Mouse (Mus musculus) T-helper 2 cell (primary cell): Measurements from ENCODE around the gene Cdkl3.

Source experiments
- in situ Hi-C: fragments of 300-600 bp; cut with MboI, MseI; formaldehyde crosslinking; loops from one replicate; pipeline ENCODE4 v1.15.1; 2025; ENCODE audit warnings: high pct_unique_total_duplicates

Cdkl3 gene

DNA sequence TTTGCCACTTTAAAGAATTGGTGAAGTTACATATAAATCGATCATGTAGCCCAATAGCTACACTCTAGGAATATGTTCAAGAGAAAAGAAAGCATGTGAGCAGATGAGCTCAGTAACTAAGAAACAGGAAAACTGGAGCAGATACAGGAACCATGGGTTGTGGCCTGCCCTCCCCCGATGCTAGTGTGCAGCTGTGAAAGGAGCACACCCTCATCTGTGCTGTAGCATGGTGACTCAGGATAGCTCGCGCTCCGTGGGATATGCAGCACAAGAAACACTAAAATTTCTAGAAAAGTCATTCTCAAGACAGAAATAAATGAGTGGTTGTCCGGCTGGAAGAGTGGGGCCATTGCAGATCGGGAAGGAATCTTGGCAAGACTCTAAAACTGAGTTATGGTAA, 113.1 kb downstream of the Cdkl3 start:
- in situ Hi-C loops = no loop called here

DNA sequence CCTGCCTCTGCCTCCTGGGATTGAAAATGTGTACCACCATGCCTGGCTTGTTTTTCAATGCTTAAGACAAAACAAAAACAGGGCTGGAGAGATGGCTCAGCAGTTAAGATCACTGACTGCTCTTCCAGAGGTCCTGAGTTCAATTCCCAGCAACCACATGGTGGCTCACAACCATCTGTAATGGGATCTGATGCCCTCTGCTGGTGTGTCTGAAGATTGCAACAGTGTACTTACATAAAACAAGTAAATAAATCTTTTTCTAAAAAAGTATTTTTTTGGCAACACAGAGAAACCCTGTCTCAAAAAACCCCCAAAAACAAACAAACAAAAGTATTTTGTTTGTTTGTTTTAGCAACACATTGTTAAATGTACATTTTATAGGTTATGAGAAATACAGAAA, 116.4 kb downstream of the Cdkl3 start:
- in situ Hi-C loops = loop anchor here (10.0 kb wide), 1 partner anchor 296 kb away; no protein-coding TSS in a partner anchor

DNA sequence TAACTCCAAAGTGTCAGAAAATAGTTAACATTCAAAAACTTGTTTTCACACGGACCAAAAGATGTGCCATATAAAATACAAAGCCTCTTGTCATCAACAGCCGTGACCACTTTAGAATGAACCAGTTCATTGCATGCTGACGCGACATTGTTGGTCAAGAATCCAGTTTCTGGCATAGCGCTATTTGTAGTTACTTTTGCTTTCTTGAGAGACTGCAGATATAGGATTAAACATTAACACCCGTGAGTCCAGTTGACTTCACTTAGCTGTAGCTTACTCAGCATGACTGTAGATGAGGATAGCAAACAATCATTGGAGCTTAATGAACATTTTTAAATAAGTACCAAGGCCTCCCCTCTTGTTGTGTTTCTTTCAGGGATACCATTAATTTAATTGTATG, 118.0 kb downstream of the Cdkl3 start:
- in situ Hi-C loops = loop anchor here (10.0 kb wide), 1 partner anchor 297 kb away; no protein-coding TSS in a partner anchor

DNA sequence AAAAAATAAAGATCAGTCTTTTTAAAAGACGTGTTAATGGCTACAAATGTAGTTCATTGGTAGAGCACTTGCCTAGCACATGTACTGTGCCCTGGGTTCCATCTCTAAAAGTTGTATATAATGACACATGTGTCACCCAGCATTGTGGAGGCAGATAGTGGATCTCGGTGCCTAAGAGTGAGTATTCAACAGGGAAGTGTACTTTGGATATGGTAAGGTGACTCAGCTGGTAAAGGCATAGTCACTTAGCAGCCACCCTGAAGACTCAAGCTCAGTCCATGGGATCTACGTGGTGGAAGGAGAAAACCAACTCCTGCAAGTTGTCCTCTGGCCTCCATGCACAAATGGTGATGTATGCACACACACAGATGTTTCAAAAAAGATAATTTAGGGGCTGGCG, 120.4 kb downstream of the Cdkl3 start:
- in situ Hi-C loops = loop anchor here (10.0 kb wide), 1 partner anchor 300 kb away; no protein-coding TSS in a partner anchor

DNA sequence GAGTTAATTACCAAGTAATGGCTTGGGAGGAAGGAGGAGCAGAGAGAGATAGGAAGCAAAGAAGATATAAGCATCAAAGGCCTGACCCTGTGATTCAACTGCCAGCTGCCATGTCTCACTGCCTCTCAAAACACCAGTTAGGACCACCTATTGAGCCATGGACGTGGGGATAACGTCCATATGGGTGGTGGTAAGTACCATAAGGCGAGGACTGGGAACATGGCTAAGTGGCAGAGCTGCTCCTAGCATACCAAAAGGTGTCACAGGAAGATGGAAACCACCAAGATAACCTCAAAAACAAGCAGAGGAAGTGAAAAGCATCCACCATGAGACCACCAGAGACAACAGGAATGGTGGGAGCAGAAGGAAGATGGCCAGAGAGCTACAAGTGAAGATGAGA, 123.1 kb downstream of the Cdkl3 start:
- in situ Hi-C loops = loop anchor here (10.0 kb wide), 1 partner anchor 302 kb away; no protein-coding TSS in a partner anchor

DNA sequence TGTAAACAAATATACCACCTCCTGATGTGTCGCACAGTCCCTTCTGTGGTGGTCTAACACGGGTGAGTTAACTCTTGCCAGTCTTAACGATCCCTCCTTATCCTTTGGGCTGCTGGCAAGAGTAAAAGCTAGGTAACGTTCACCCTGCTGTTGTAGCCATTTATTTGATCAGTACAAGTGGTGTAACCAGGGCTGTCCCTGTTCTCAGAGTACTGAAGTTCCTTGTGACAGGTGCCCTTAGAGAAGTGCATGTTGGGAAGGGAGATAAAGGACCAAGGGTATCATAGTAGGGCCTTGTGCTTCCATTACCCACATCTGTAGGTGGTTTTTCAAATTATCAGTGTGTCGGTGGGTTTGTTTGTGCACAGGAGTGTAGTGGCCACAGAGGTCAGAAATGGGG, 123.7 kb downstream of the Cdkl3 start:
- in situ Hi-C loops = loop anchor here (10.0 kb wide), 1 partner anchor 303 kb away; no protein-coding TSS in a partner anchor

DNA sequence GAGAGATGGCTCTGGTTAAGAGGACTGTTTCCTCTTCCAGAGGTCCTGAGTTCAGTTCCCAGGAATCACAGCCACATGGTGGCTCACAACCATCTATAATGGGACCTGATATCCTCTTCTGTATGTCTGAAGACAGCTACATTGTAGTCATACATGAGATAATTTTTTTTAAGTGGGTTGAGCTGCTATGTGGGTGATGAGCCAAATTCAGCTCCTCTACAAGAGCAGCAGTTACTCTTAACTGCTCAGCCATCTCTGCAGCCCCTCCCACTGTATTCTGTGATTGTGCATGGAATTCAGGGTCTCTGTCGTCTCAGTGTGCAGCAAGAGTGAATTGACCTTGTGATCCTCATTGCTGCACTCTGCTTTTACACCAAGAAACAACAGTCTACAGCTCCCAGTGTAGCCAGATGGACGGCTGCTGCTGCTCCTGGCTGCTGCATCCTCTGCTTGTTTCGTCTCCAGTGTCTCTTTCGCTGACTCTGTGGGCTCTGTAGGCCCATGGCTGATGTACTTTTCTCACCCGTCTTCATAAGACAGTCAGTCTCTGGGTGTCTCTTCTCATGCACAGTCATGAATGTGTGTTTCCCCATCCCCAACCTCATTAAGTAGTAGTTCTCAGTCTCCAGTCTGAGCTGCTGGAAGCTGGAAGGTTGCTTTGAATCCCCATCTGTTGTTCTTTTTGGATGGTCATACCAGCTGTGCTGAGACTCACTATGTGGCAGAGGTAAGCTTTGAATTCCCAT, 124.5 kb downstream of the Cdkl3 start:
- in situ Hi-C loops = loop anchor here (10.0 kb wide), 1 partner anchor 304 kb away; no protein-coding TSS in a partner anchor

DNA sequence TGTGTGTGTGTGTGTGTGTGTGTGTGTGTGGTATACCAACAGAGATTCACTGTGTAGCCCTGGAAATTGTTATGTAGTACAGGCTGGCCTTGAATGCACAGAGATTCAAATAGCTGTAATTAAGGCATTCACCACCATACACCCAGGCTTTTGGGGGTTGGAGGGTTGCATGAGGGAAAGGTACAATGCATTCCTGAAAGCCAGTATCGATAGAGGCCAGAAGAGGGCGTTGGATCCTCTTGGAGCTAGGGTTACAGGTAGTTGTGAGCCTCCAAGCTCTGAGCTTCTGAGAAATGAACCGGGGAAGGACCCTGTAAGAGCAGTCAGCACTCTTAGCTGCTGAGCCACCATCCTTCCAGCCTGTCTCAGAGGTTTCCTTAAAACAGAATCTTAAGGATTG, 125.2 kb downstream of the Cdkl3 start:
- in situ Hi-C loops = loop anchor here (10.0 kb wide), 1 partner anchor 304 kb away; no protein-coding TSS in a partner anchor

DNA sequence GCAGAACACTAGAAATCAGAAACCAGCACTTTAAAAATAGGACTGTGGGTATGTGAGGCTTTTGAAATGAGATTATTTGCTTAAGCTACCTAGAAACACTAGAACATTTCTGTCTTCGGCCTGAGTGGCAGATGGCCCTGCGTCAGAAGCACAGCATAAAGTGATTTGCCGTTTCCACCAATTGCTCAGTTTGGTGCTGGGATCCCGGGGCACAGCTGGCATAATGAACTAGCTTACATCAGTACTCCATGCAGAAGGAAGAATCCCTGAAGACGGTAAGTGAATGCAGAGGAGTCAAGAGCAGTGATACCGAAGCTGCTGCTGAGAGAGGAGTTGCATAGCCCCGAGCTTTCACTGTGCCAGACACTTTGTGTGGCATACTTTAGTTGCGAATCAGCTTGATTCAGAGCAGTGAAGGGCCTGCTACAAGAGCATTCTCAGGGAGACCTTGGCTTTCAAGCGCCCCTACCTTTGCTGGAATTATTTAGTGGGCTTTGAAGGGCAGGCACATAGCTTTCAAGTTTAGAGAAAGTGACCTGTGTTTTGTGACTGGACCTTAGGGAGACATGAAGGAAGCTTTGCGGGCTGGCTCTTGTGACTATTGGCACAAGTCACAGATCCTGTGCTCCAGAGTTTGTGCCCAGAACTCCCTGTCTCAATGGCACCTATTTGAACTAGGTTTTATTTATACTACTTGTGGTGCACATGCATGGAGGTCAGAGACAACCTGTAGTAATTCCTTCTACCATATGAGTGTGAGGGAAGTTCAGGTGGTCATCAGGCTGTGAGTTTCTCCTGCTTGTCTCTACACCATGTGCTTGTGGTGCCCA, 125.8 kb downstream of the Cdkl3 start:
- in situ Hi-C loops = loop anchor here (10.0 kb wide), 1 partner anchor 305 kb away; no protein-coding TSS in a partner anchor

DNA sequence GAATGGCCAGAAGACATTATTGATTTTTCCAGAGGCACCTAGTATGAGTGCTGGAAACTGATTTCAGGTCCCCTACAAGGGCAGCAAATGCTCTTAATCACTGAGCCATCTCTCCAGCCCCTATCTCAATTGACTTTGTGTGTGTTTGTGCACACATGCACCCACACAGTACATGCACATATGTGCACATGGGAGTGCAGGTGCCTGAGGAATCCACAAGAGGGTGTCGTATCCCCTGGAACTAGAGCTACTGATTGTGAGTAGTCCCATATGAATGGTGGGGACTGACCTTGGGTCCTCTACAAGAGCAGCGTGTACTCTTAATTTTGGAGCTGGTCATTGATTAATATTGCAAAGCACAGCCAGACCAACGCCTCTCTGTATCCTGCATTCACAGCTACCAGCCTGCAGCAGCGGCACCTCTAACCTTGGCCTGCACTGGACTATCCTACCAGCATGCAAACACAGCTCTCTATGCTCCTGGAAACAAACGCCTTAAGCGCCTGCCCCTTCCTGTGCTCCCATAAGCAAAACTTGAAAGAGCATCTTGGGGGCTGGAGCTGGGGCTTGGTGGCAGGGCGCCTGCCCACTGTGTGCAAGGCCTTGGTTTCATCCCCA, 126.5 kb downstream of the Cdkl3 start:
- in situ Hi-C loops = no loop called here
